Mouse (Mus musculus) cerebellum, postnatal 14 days (tissue): ENCODE measurements around the gene Leprot.

Experiments used
- DNase-seq, 2 experiments: peaks; one replicate each; pipeline ENCODE4 v3.0.0; 2021; ENCODE audit warnings: mixed read lengths in 2 of 2

Leprot gene

GRCm38 (mm10) chr4:101664766-101665165 is 17.2 kb downstream of the Leprot start:
- DNase-seq: no peak

- no peak for DNase-seq
Observed at GRCm38 (mm10) chr4:101669161-101669560, 21.6 kb downstream of the Leprot start.

- no peak for DNase-seq
Observed at GRCm38 (mm10) chr4:101669811-101670210, 22.3 kb downstream of the Leprot start.

- no peak for DNase-seq
Observed at GRCm38 (mm10) chr4:101674790-101675189, 27.3 kb downstream of the Leprot start.

- no peak for DNase-seq
Observed at GRCm38 (mm10) chr4:101675726-101676125, 28.2 kb downstream of the Leprot start.

- DNase-seq: no peak
Observed at GRCm38 (mm10) chr4:101682620-101683019, 35.1 kb downstream of the Leprot start.

- DNase-seq: no peak
Observed at GRCm38 (mm10) chr4:101683086-101683485, 35.6 kb downstream of the Leprot start.

- no peak for DNase-seq
Observed at GRCm38 (mm10) chr4:101684821-101685220, 37.3 kb downstream of the Leprot start.

GRCm38 (mm10) chr4:101686227-101686810 is 38.8 kb downstream of the Leprot start:
- no peak for DNase-seq

GRCm38 (mm10) chr4:101689241-101689640 is 41.7 kb downstream of the Leprot start:
- no peak for DNase-seq

GRCm38 (mm10) chr4:101689645-101690044 is 42.1 kb downstream of the Leprot start:
- no peak for DNase-seq

GRCm38 (mm10) chr4:101692892-101693291 is 45.4 kb downstream of the Leprot start:
- peak; percentile 26 to 35 for DNase-seq

- DNase-seq: no peak
Observed at GRCm38 (mm10) chr4:101694529-101694928, 47.0 kb downstream of the Leprot start.

- no peak for DNase-seq
Observed at GRCm38 (mm10) chr4:101697236-101697635, 49.7 kb downstream of the Leprot start.

- DNase-seq: peak; percentile 14 to 31
Observed at GRCm38 (mm10) chr4:101699423-101699822, 51.9 kb downstream of the Leprot start.

GRCm38 (mm10) chr4:101700892-101701640 is 53.5 kb downstream of the Leprot start:
- DNase-seq: no peak

GRCm38 (mm10) chr4:101705325-101705724 is 57.8 kb downstream of the Leprot start:
- DNase-seq: no peak

GRCm38 (mm10) chr4:101707234-101707633 is 59.7 kb downstream of the Leprot start:
- no peak for DNase-seq

GRCm38 (mm10) chr4:101707953-101708352 is 60.4 kb downstream of the Leprot start:
- no peak for DNase-seq
